Mouse (Mus musculus): ENCODE measurements around the gene Ripk1. TPM values are rescaled to one million over a fixed set of nuclear protein-coding genes. Genes with fewer than 3 reads are reported as not detected.
A peak's percentile ranks its signal among the peaks of the same experiment; 100 is the strongest.

Ripk1 gene
- total and polyA plus RNA-seq, 2 experiments from 2014 or later, result 4.8 to 6.4 TPM

- Histone ChIP-seq H3K4me3 (ENCODE audit: low read length) (no peak overlapping the region), H3K4me1 (ENCODE audit: insufficient read depth, low read length) (peaks cover 3% of the 10 kb centered on the region), H3K9ac (replicated peaks; ENCODE audit: low read length) (no peak overlapping the region), H3K4me2 (ENCODE audit: low read depth, low read length) (no peak overlapping the region), H3K27me3 (ENCODE audit: insufficient read depth, low read length) (no peaks in the 10 kb centered on the region), H3K9me3 (ENCODE audit: low read length) (no peaks in the 10 kb centered on the region), H3K36me3 (ENCODE audit: insufficient read depth, low read length) (peaks cover 6% of the 10 kb centered on the region; the same call in 1 of the 2 replicates), H3K27ac (no peak overlapping the region)
- ATAC-seq, result no peak
- DNase-seq (ENCODE audit: low spot score), result no peak
- TF ChIP-seq CTCF (IDR thresholded peaks at IDR 0.05; ENCODE audit: low read depth), result no peak
- WGBS, result 80% methylated on average over 2 of the region's 2 CpGs
These were observed 5.1 kb downstream of the Ripk1 start for GRCm38 (mm10) chr13:34007234-34007633.

DNA sequence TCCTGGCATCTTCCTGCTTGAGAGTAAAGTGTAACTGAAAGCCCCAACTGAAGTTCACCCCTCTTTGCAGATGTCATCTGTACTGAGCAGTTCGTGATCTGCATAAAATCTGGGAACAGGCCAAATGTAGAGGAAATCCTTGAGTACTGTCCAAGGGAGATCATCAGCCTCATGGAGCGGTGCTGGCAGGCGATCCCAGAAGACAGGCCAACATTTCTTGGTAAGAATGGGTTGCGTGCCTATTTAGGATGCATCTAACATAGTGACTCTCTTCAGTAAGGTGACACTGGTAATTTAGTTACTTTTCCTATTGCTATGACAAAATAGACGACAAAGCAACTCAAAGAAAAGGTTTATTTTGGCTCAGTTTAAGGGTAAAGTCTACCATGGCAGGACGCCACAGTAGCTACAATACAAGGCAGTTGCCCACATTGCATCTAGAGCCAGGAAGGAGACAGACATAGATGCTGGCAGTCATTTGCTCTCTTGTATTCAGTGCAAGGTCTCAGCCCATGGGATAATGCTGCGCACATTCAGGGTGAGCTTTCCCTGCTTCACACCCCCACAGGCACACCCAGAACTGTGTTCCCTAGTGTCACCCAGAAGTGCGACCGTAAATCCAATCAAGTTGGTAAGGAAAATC lies 14.9 kb downstream of the Ripk1 start:
- Histone ChIP-seq H3K4me1 (ENCODE audit: insufficient read depth, low read length) (0 out of 2 replicates have a peak, but pooled peaks cover 3% of the 10 kb centered on the region), H3K9ac (replicated peaks; ENCODE audit: low read length) (no peak overlapping the region), H3K36me3 (ENCODE audit: insufficient read depth, low read length) (peaks cover 37% of the 10 kb centered on the region), H3K9me3 (ENCODE audit: low read length) (no peaks in the 10 kb centered on the region), H3K27me3 (ENCODE audit: insufficient read depth, low read length) (no peaks in the 10 kb centered on the region), H3K4me3 (ENCODE audit: low read length) (no peak overlapping the region), H3K27ac (no peak overlapping the region), H3K4me2 (ENCODE audit: low read depth, low read length) (no peak overlapping the region)
- DNase-seq (ENCODE audit: low spot score) (peak; percentile 71), ATAC-seq (peak; percentile 79)
- no peak for TF ChIP-seq CTCF (IDR thresholded peaks at IDR 0.05; ENCODE audit: low read depth)
- WGBS, result 56% methylated on average over 9 of the region's 9 CpGs

DNA sequence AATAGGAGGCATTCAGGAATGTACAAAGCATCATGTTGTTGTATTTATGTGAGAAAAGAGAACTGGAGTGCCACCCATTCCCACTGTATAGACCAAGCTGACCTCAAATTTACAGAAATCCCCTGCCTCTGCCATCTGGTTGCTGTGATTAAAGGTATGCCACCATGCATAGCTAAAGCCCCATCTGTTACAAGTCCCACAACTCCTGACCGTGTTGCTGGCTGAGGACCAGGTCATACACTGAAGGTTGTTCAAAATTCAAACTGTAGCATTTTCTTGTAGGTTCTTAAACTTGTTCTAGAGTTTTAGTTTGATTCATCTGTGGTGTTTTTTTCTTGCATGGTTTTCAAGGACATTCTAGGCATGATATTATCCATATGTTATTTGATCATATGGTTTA lies 16.4 kb downstream of the Ripk1 start:
- Histone ChIP-seq H3K27ac (no peak overlapping the region), H3K36me3 (ENCODE audit: insufficient read depth, low read length) (peaks cover 34% of the 10 kb centered on the region), H3K4me1 (ENCODE audit: insufficient read depth, low read length) (0 out of 2 replicates have a peak, but pooled peaks cover 3% of the 10 kb centered on the region), H3K4me2 (ENCODE audit: low read depth, low read length) (no peak overlapping the region), H3K27me3 (ENCODE audit: insufficient read depth, low read length) (no peaks in the 10 kb centered on the region), H3K9ac (replicated peaks; ENCODE audit: low read length) (no peak overlapping the region), H3K4me3 (ENCODE audit: low read length) (no peak overlapping the region), H3K9me3 (ENCODE audit: low read length) (no peaks in the 10 kb centered on the region)
- TF ChIP-seq CTCF (IDR thresholded peaks at IDR 0.05; ENCODE audit: low read depth), result no peak
- 62% methylated on average over 1 of the region's 1 CpGs for WGBS
- DNase-seq (ENCODE audit: low spot score), result peak; percentile 24
- no peak for ATAC-seq

DNA sequence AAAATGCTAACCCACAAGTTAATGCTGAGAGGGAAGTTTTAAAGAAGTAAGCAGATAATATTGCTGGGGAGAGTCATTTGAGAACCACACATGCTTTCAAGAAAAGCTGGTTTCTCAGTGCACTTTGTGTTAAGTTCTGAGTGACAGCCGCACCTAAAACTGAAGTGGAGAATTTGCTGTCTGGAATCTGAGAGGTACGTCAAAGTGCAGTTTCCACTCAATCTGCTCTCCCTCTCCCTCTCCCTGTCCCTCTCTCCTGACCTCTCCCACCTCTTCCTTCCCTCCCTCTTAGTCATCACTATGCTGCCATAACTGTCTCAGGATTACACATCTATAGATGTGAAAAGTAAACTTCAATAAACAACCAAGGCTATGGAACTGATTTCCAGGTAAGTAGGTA lies 19.8 kb downstream of the Ripk1 start:
- no peaks in the 10 kb centered on the region for H3K27me3 ChIP-seq (ENCODE audit: insufficient read depth, low read length)
- no peak overlapping the region for H3K4me2 ChIP-seq (ENCODE audit: low read depth, low read length)
- no peaks in the 10 kb centered on the region for H3K9me3 ChIP-seq (ENCODE audit: low read length)
- TF ChIP-seq CTCF (IDR thresholded peaks at IDR 0.05; ENCODE audit: low read depth), result no peak
- WGBS, result 87% methylated on average over 2 of the region's 2 CpGs
- no peak overlapping the region for H3K9ac ChIP-seq (replicated peaks; ENCODE audit: low read length)
- no peak for ATAC-seq
- no peak overlapping the region for H3K27ac ChIP-seq
- H3K4me3 ChIP-seq (ENCODE audit: low read length), result no peak overlapping the region
- H3K36me3 ChIP-seq (ENCODE audit: insufficient read depth, low read length), result peaks cover 12% of the 10 kb centered on the region; the same call in 1 of the 2 replicates
- H3K4me1 ChIP-seq (ENCODE audit: insufficient read depth, low read length), result 0 out of 2 replicates have a peak, but pooled peaks cover 3% of the 10 kb centered on the region
- no peak for DNase-seq (ENCODE audit: low spot score)

- WGBS, result 73% methylated on average over 2 of the region's 2 CpGs
- H3K9ac ChIP-seq (replicated peaks; ENCODE audit: low read length), result no peak overlapping the region
- no peak for TF ChIP-seq CTCF (IDR thresholded peaks at IDR 0.05; ENCODE audit: low read depth)
- H3K4me2 ChIP-seq (ENCODE audit: low read depth, low read length), result no peak overlapping the region
- ATAC-seq (no peak), DNase-seq (ENCODE audit: low spot score) (no peak)
- H3K4me3 ChIP-seq (ENCODE audit: low read length), result no peak overlapping the region
- H3K27me3 ChIP-seq (ENCODE audit: insufficient read depth, low read length), result no peaks in the 10 kb centered on the region
- peaks cover 28% of the 10 kb centered on the region for H3K36me3 ChIP-seq (ENCODE audit: insufficient read depth, low read length)
- no peaks in the 10 kb centered on the region for H3K9me3 ChIP-seq (ENCODE audit: low read length)
- H3K27ac ChIP-seq, result no peak overlapping the region
- peaks cover 2% of the 10 kb centered on the region for H3K4me1 ChIP-seq (ENCODE audit: insufficient read depth, low read length)
These were observed 29.9 kb downstream of the Ripk1 start for GRCm38 (mm10) chr13:34032041-34032440.

GRCm38 (mm10) chr13:34035424-34035823 lies 33.3 kb downstream of the Ripk1 start:
- no peak for DNase-seq (ENCODE audit: low spot score)
- 85% methylated on average over 3 of the region's 3 CpGs for WGBS
- H3K4me1 ChIP-seq (ENCODE audit: insufficient read depth, low read length), result peaks cover 9% of the 10 kb centered on the region

DNA sequence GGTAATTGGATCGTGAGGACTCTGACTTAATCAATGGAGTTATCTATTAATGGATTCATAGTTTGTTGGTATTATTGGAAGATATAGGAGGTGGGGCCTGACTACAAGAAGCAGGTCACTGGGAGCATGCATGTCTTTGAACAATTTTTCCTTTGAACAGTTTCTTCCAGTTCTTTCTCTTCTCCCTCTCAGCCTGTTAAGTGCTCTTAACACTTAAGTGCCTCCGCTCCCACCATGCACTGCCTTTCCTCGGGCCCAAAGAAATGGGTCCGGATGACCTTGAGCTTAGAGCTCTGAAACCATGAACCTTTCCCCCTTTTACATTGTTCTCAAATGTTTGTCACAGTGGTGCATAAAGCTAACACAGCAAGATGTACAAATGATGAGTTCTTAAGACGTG lies 34.6 kb downstream of the Ripk1 start:
- Histone ChIP-seq H3K4me2 (ENCODE audit: low read depth, low read length) (no peak overlapping the region), H3K4me1 (ENCODE audit: insufficient read depth, low read length) (peaks cover 9% of the 10 kb centered on the region), H3K27ac (peak overlapping the region; percentile 90), H3K36me3 (ENCODE audit: insufficient read depth, low read length) (peaks cover 13% of the 10 kb centered on the region), H3K9me3 (ENCODE audit: low read length) (no peaks in the 10 kb centered on the region), H3K27me3 (ENCODE audit: insufficient read depth, low read length) (no peaks in the 10 kb centered on the region), H3K9ac (replicated peaks; ENCODE audit: low read length) (peak overlapping the region; percentile 86; the same call in 1 of the 2 replicates), H3K4me3 (ENCODE audit: low read length) (no peak overlapping the region)
- 79% methylated on average over 5 of the region's 5 CpGs for WGBS
- ATAC-seq (no peak), DNase-seq (ENCODE audit: low spot score) (no peak)
- no peak for TF ChIP-seq CTCF (IDR thresholded peaks at IDR 0.05; ENCODE audit: low read depth)

More at GRCm38 (mm10) chr13:34035424-34035823, 33.3 kb downstream of the Ripk1 start:
- no peak for TF ChIP-seq CTCF (IDR thresholded peaks at IDR 0.05; ENCODE audit: low read depth)
- no peak for ATAC-seq
- Histone ChIP-seq H3K27ac (no peak overlapping the region), H3K4me3 (ENCODE audit: low read length) (no peak overlapping the region), H3K27me3 (ENCODE audit: insufficient read depth, low read length) (no peaks in the 10 kb centered on the region), H3K4me2 (ENCODE audit: low read depth, low read length) (no peak overlapping the region), H3K9ac (replicated peaks; ENCODE audit: low read length) (no peak overlapping the region), H3K36me3 (ENCODE audit: insufficient read depth, low read length) (peaks cover 13% of the 10 kb centered on the region), H3K9me3 (ENCODE audit: low read length) (no peaks in the 10 kb centered on the region)
